Mouse (Mus musculus) midbrain, embryonic 12.5 days (tissue): ENCODE measurements around the gene Hnrnpf. TPM values are rescaled to one million over a fixed set of nuclear protein-coding genes. Genes with fewer than 3 reads are reported as not detected.
"Not testable (repeated sequence)": the region's sequence is repeated elsewhere in the genome, so short reads cannot be mapped to it uniquely, and the experiment has no call there.

ENCODE experiments used
- ATAC-seq: fragments of 200-750 bp; cut with Nextera tagmentation; 2 replicates; pipeline ENCODE4 v1.8.0; 2017; ENCODE audit warnings: low read depth, moderate TSS enrichment, moderate library complexity; ENCODE audit not compliant: low FRiP score
- H3K27ac ChIP-seq: fragments of 300-500 bp; sonication (generic); replicated peaks from 2 replicates; pipeline ENCODE4 v1.5.1; 2016; ENCODE audit warnings: mild to moderate bottlenecking
- H3K27me3 ChIP-seq: fragments of 300-500 bp; sonication (generic); 2 replicates; pipeline ENCODE4 v1.6.1; 2016; ENCODE audit warnings: mild to moderate bottlenecking
- H3K36me3 ChIP-seq: fragments of 300-500 bp; sonication (generic); 2 replicates; pipeline ENCODE4 v1.6.1; 2016
- H3K4me1 ChIP-seq: fragments of 300-500 bp; sonication (generic); 2 replicates; pipeline ENCODE4 v1.6.1; 2016
- H3K4me2 ChIP-seq: fragments of 300-500 bp; sonication (generic); replicated peaks from 2 replicates; pipeline ENCODE4 v1.6.1; 2016; ENCODE audit warnings: mild to moderate bottlenecking, moderate library complexity
- H3K4me3 ChIP-seq: fragments of 300-500 bp; sonication (generic); 2 replicates; pipeline ENCODE4 v1.5.1; 2016; ENCODE audit warnings: mild to moderate bottlenecking
- H3K9ac ChIP-seq: fragments of 300-500 bp; sonication (generic); replicated peaks from 2 replicates; pipeline ENCODE4 v1.6.1; 2016; ENCODE audit warnings: mild to moderate bottlenecking, moderate library complexity
- H3K9me3 ChIP-seq: fragments of 300-500 bp; sonication (generic); 2 replicates; pipeline ENCODE4 v1.6.1; 2016; ENCODE audit warnings: mild to moderate bottlenecking
- WGBS: fragments of 180-500 bp; shearing (Covaris S2); methylation state at CpG from one replicate; pipeline ENCODE4 v1.1.7; 2016; 5-methylcytosine and 5-hydroxymethylcytosine counted together
- polyA plus RNA-seq: library from polyadenylated mRNA; unstranded; fragments of >200 nt; fragmentation: Nextera tagmentation; extraction: Ambion mirVana; gene quantifications from 2 replicates; pipeline ENCODE4 v1.2.1, GENCODE M21; 2016

Gene Hnrnpf
- polyA plus RNA-seq, result 518 and 521 TPM in 2 replicates

DNA sequence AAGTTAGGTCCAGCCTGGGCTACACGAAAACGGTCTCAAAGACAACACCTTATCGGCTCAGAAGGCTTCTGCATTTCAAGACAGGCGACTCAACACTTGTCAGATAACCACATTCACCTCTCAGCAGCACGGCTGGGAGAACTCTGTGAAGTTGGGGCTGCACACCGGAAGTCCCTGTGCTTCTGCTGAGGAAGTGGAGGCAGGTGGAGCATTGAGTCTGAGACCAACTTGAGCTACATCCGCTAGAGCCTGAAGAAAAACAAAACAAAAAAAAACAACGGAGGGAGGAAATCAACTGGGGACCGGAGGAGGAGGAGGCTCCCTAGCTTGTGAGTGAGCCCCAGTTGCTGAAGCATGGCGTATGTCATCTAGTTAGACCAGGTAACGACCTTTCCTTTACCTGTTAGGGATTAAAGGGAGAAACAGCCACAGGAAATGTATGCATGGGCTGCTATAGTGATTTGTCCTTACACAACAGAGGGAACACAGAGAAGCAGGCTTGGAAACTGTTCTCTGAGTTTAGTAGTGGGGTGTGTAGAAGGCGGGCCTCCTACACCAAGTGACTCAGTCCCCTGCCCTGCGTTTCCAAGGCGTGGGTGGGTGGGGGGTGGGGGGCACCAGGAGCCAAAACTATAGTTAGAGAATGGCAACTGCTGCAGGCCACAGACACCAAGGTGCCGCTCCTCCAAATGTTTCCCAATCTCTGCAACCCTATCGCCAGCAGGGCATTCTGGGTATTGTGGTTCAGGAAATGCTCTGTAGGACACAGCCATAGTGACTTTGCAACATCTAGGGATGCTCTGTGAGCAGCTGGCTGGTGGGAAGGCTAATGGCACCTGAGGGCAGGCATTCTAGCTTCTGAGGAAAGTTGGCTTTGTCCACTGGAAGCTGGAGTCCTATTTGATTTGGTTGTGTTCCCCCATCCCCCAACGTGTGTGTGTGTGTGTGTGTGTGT lies at the start of gene Hnrnpf:
Gene Hnrnpf, plus strand, starts transcription at position 199 of the 955 bp plus-strand sequence.
- H3K4me1 ChIP-seq, result peaks cover 2% of the 10 kb centered on the region
- no peak for ATAC-seq
- no peak within 1 kb of the TSS for H3K4me2 ChIP-seq
- H3K27me3 ChIP-seq, result no peaks in the 10 kb centered on the region
- no peak within 1 kb of the TSS for H3K4me3 ChIP-seq
- H3K9ac ChIP-seq, result no peak within 1 kb of the TSS
- no peaks in the 10 kb centered on the region for H3K9me3 ChIP-seq
- WGBS, result 81% methylated on average over 17 of the region's 17 CpGs
- no peaks in the 10 kb centered on the region for H3K36me3 ChIP-seq
- H3K27ac ChIP-seq, result no peak within 1 kb of the TSS

DNA sequence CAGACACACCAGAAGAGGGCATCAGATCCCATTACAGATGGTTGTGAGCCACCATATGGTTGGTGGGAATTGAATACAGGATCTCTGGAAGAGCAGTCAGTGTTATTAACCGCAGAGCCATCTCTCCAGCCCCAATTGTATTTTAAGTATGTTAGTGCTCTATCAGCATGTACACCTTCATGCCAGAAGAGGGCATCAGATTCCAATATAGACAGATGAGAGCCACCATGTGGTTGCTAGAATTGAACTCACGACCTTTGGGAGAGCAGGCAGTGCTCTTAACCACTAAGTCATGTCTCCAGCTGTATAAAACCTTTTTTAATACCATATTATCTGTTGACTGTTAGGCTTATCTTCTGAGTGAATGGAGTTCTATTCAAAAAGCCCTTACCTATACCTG lies 48.4 kb upstream of the Hnrnpf start:
- no peaks in the 10 kb centered on the region for H3K27me3 ChIP-seq
- H3K27ac ChIP-seq, result no peak overlapping the region
- H3K4me3 ChIP-seq, result no peak overlapping the region
- H3K4me1 ChIP-seq, result no peaks in the 10 kb centered on the region
- no peak overlapping the region for H3K9ac ChIP-seq
- H3K9me3 ChIP-seq, result no peaks in the 10 kb centered on the region
- WGBS, result 62% methylated on average over 2 of the region's 2 CpGs
- peaks cover 30% of the 10 kb centered on the region for H3K36me3 ChIP-seq
- no peak for ATAC-seq
- H3K4me2 ChIP-seq, result no peak overlapping the region

DNA sequence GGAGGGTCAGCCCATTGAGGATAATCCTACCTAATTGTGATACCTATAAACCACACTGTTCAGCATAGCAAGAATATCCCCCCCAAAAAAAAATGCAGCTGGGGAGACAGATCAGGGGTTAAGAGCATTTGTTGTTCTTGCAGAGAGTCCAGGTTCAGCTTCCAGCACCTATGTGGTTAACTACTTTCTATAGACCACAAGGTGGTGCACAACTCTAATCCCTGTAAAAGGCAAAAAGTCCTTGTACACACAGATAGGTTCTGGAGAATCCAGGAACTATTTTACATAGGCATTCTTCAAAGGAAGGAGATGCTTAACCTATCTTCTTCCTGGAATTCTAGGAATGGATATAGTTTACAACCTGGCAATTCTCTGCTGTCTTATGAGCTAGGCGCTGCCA lies 42.1 kb upstream of the Hnrnpf start:
- H3K27ac ChIP-seq, result no peak overlapping the region
- no peak overlapping the region for H3K4me2 ChIP-seq
- H3K9ac ChIP-seq, result no peak overlapping the region
- H3K9me3 ChIP-seq, result no peaks in the 10 kb centered on the region
- 88% methylated on average over 1 of the region's 1 CpGs for WGBS
- no peaks in the 10 kb centered on the region for H3K27me3 ChIP-seq
- no peak for ATAC-seq
- no peaks in the 10 kb centered on the region for H3K4me1 ChIP-seq
- H3K4me3 ChIP-seq, result no peak overlapping the region
- no peaks in the 10 kb centered on the region for H3K36me3 ChIP-seq

DNA sequence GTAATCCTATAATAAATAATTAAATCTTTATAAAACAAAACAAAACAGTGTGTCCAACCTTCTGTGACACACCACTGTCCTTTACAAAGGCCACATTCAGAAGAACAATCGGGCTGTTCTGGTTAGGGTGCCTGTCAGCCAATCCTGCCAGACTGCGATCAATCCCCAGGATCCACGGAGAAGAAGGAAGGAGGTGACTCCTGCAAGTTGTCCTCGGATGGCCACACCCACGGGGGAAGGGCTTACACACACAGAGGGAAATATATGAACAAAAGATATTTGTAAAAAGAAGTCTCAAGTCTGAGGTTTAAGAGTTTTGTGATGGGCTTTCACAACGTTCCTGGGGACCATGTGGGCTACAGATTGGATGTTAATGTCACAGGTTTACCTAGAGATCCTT lies 38.3 kb upstream of the Hnrnpf start, which contains the start of gene Zfp239:
Gene Zfp239, plus strand, starts transcription at position 253 of the 400 bp plus-strand sequence.
- Histone ChIP-seq H3K9me3 (no peaks in the 10 kb centered on the region), H3K4me1 (peaks cover 6% of the 10 kb centered on the region; the same call in 1 of the 2 replicates), H3K4me3 (peak within 1 kb of the TSS; percentile 82), H3K36me3 (no peaks in the 10 kb centered on the region), H3K4me2 (peak within 1 kb of the TSS; percentile 87), H3K9ac (peak within 1 kb of the TSS; percentile 71), H3K27ac (no peak within 1 kb of the TSS), H3K27me3 (no peaks in the 10 kb centered on the region)
- ATAC-seq, result no peak
- 68% methylated on average over 6 of the region's 6 CpGs for WGBS

DNA sequence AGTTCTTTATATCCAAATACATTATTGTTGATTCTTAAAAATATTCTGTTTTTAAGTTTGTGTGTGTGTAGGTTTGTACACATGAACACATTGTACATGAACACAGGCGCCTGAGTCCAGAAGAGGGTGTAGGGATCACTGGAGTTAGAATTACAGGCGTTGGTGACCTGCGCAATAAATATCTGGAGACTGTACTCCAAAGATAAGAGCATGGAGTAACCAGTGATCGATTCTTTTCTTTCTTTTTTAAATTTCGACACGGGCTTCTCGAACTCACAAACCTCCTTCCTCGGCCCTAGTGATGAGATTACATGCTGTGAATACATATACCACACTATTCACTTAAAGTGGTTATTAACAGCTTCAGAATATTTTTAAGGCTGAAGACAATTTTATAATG lies 37.7 kb upstream of the Hnrnpf start:
- peak overlapping the region; percentile 82; the same call in 1 of the 2 replicates for H3K4me3 ChIP-seq
- H3K4me1 ChIP-seq, result peaks cover 6% of the 10 kb centered on the region; the same call in 1 of the 2 replicates
- no peaks in the 10 kb centered on the region for H3K36me3 ChIP-seq
- H3K27ac ChIP-seq, result no peak overlapping the region
- ATAC-seq, result peak; percentile 13; the same call in 1 of the 2 replicates
- H3K27me3 ChIP-seq, result no peaks in the 10 kb centered on the region
- WGBS, result 78% methylated on average over 8 of the region's 8 CpGs
- peak overlapping the region; percentile 87 for H3K4me2 ChIP-seq
- H3K9me3 ChIP-seq, result no peaks in the 10 kb centered on the region
- no peak overlapping the region for H3K9ac ChIP-seq

DNA sequence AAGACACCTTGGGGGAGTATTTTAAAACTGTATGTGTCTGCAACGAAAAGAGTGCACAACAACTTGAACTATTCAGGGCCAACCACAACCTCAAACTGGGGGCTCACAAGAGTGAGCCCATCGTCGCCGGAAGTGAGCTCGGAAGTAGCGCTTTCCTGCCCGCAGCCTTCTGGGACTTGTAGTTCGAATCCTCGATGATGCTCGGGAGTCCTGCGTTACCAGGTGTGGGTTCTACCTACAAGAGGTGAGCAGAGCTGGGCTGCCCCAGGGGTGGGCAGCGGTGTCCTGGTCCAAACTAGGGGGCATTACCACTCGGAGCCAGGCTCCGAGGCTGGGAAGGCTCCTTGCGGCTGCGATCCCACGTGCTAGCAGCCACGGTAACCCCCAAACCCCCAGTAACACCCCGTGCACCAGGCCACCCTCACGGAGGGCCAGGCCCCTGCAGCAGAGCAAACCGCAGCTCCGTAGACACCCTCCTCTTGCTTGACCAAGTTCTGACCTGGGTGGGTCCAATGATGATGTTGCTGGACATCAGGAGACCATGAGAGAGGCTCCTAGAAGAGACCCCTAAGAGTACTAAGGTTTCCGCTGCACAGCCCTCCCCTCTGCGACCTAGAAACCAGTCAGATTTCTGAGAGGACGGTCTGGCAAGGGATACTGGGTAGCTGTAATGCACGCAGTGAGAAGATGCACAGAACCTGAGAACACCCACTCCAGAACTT lies 37.1 kb upstream of the Hnrnpf start:
- Histone ChIP-seq H3K27ac (no peak overlapping the region), H3K4me1 (peaks cover 6% of the 10 kb centered on the region; the same call in 1 of the 2 replicates), H3K9me3 (no peaks in the 10 kb centered on the region), H3K4me2 (peak overlapping the region; percentile 87), H3K4me3 (peak overlapping the region; percentile 82), H3K9ac (peak overlapping the region; percentile 71), H3K36me3 (no peaks in the 10 kb centered on the region), H3K27me3 (no peaks in the 10 kb centered on the region)
- 5% methylated on average over 26 of the region's 26 CpGs for WGBS
- peak; percentile 93 for ATAC-seq

DNA sequence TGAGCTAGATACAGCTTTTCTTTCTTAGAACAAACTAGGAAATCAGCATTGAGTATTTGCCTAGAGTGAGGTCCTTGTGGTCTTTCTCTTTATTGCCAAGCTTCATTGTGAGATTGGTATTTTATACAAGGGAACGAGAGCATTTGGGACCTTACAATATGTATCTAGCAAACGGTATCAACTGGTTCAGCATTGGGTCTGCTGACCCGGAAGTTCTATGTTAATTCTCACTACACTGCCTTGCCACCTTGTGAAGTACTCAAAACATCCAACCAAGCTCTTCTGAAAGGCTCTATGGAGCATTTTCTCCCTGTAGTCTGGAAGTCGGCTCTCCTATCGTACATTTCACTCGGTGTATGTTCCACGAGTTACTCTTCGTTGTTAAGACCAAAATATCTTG lies 36.4 kb upstream of the Hnrnpf start:
- Histone ChIP-seq H3K27ac (no peak overlapping the region), H3K4me2 (peak overlapping the region; percentile 87), H3K9ac (peak overlapping the region; percentile 71; the same call in 1 of the 2 replicates), H3K27me3 (no peaks in the 10 kb centered on the region), H3K4me3 (peak overlapping the region; percentile 82), H3K4me1 (peaks cover 6% of the 10 kb centered on the region; the same call in 1 of the 2 replicates), H3K9me3 (no peaks in the 10 kb centered on the region), H3K36me3 (no peaks in the 10 kb centered on the region)
- ATAC-seq, result no peak
- 94% methylated on average over 8 of the region's 8 CpGs for WGBS

DNA sequence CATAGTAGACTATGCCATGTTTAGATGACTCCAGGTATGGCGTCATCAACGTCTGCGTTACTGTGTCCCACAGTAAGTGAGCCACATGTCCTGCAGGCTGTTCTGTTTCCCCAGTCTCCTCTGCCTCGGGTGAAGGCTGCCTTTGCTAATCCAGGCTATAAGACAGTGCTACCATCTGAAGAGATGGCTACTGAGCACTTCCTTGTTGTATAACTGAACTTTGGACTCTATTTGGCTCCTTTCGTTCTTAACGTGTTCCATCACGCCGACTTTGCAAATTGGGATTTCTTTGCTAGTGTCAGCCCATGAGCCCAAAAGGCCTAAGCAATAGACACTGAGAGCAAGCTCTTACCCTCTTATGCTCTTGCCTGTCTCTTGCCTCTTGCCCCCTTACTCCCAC lies 31.9 kb upstream of the Hnrnpf start:
- H3K27me3 ChIP-seq, result no peaks in the 10 kb centered on the region
- H3K36me3 ChIP-seq, result peaks cover 13% of the 10 kb centered on the region; the same call in 1 of the 2 replicates
- H3K9ac ChIP-seq, result no peak overlapping the region
- no peak overlapping the region for H3K27ac ChIP-seq
- ATAC-seq, result no peak
- H3K4me3 ChIP-seq, result no peak overlapping the region
- H3K4me2 ChIP-seq, result no peak overlapping the region
- 92% methylated on average over 8 of the region's 8 CpGs for WGBS
- peaks cover 6% of the 10 kb centered on the region; the same call in 1 of the 2 replicates for H3K4me1 ChIP-seq
- H3K9me3 ChIP-seq, result no peaks in the 10 kb centered on the region

DNA sequence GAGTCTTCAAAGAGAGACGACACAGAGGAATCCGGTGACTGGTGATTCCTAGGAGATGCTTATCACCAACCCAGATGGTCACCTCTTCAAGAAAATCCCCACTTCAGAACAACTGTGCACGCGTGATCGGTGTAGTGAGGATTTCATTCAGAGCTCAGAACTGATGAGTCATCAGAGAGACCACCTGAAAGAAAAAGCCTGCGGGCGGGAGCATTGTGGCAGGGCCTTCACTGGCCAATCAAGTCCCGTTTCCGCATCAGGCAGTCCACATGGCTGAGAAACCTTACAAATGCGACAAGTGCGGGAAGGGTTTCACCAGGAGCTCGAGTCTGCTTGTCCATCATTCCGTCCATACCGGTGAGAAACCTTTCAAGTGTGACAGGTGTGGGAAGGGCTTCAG lies 29.1 kb upstream of the Hnrnpf start:
- H3K4me3 ChIP-seq, result no peak overlapping the region
- H3K4me1 ChIP-seq, result no peaks in the 10 kb centered on the region
- peaks cover 13% of the 10 kb centered on the region; the same call in 1 of the 2 replicates for H3K36me3 ChIP-seq
- no peak overlapping the region for H3K27ac ChIP-seq
- H3K4me2 ChIP-seq, result no peak overlapping the region
- ATAC-seq, result no peak
- H3K9ac ChIP-seq, result no peak overlapping the region
- WGBS, result 84% methylated on average over 14 of the region's 14 CpGs
- no peaks in the 10 kb centered on the region for H3K9me3 ChIP-seq
- no peaks in the 10 kb centered on the region for H3K27me3 ChIP-seq

DNA sequence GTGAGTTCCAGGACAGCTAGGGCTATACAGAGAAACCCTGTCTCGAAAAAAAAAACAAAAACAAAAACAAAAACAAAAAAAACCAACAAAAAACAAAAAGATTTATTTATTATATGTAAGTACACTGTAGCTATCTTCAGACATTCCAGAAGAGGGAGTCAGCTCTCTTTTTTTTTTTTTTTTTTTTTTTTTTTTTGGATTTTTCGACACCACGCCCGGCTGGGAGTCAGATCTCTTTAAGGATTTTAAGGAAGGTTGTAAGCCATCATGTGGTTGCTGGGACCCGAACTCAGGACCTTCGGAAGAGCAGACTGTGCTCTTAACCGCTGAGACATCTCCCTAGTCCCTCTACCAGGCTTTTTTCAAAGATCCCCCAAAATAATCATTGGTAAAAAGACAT lies 26.7 kb upstream of the Hnrnpf start:
- not testable (repeated sequence) for H3K27ac ChIP-seq

DNA sequence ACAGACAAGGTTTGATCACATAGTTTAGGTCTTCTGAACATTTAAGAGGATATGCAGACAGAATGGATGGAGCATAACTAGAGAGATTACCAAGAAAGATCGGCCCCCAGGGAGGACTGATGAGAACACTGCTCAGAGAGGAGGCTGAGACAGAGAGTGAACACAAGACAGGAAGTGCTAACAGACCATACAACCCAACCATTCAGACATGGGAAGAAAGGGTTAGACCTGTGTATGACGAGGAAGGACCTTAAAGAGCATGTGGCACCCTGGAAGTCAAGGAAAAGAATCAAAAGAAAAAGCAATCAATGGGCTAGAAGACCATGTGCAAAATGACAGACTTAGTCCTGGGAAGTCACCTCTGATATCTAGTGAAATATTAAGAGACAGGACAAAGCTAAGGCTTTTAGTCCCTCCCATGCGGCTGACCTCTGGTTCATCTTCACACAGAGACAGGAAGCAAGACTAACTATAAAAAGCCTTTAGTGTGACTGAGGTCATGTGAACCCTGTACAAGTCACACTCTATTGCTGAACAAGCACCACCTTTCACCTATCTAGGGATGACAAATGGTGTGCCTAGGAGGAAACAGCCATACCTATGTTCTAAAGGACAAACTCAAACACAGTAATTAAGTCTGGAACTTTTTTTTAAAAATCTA lies 25.4 kb upstream of the Hnrnpf start:
- 82% methylated on average over 3 of the region's 3 CpGs for WGBS
- Histone ChIP-seq H3K4me1 (no peaks in the 10 kb centered on the region), H3K9ac (no peak overlapping the region), H3K27ac (no peak overlapping the region), H3K4me2 (no peak overlapping the region), H3K27me3 (no peaks in the 10 kb centered on the region), H3K36me3 (peaks cover 13% of the 10 kb centered on the region; the same call in 1 of the 2 replicates), H3K4me3 (no peak overlapping the region), H3K9me3 (no peaks in the 10 kb centered on the region)
- ATAC-seq, result no peak

More for the DNA sequence above, 26.7 kb upstream of the Hnrnpf start:
- H3K9ac ChIP-seq, H3K4me3 ChIP-seq, ATAC-seq, H3K4me2 ChIP-seq, H3K27me3 ChIP-seq, H3K9me3 ChIP-seq, H3K4me1 ChIP-seq: not testable (repeated sequence)
- H3K36me3 ChIP-seq, result peaks cover 13% of the 10 kb centered on the region; the same call in 1 of the 2 replicates
- 89% methylated on average over 7 of the region's 7 CpGs for WGBS
